Mouse (Mus musculus) megakaryocyte, embryonic 14.5 days (primary cell): ENCODE results near the gene Coq8a.

ENCODE experiments used
- FLI1 ChIP-seq: IDR thresholded peaks from 2 replicates; pipeline ENCODE4 v1.6.1; 2012; ENCODE audit warnings: low read length, inconsistent platforms, mixed read lengths
- GATA1 ChIP-seq: IDR thresholded peaks from 3 replicates; pipeline ENCODE4 v1.6.1; 2012; ENCODE audit warnings: mixed read lengths, low read length, inconsistent platforms, borderline replicate concordance

DNA sequence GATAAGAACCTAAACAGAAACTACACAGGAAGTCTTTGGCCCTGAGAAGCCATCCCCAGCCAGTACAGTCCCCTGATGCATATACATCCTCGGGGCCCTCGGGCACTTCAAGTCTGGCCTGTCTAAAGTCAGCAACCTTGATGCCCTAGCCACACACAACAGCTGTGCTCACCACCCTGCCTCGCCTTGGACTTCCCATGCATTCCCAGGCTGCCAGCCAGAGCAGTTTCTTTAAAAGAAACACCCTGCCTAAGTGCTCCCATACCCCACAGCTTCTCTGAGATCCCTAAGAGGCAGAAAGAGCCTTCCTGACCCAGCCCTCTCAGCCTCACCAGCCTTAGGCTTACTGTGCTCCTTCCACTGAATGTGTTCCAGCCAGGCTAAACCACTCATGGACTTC is 13.0 kb downstream of the Coq8a start:
- TF ChIP-seq GATA1 (no peak), FLI1 (no peak)
